Mouse (Mus musculus) heart, postnatal 0 days (tissue): Measurements from ENCODE around the gene Cacng8. TPM values are rescaled to one million over a fixed set of nuclear protein-coding genes. Genes with fewer than 3 reads are reported as not detected.

Source experiments
- ATAC-seq: fragments of 200-750 bp; cut with Nextera tagmentation; 2 replicates; pipeline ENCODE4 v1.8.0; 2017; ENCODE audit warnings: low read depth, moderate number of reproducible peaks, moderate library complexity; ENCODE audit not compliant: insufficient read depth
- DNase-seq: peaks from one replicate; pipeline ENCODE4 v3.0.0-alpha.2; 2016; ENCODE audit warnings: low spot score
- H3K27ac ChIP-seq: fragments of 300-500 bp; sonication (generic); 2 replicates; pipeline ENCODE4 v1.5.1; 2014; ENCODE audit warnings: low read depth, mild to moderate bottlenecking
- H3K27me3 ChIP-seq: fragments of 300-500 bp; sonication (generic); 2 replicates; pipeline ENCODE4 v1.6.1; 2014; ENCODE audit warnings: low read length, mixed read lengths; ENCODE audit not compliant: control insufficient read depth, insufficient read depth
- H3K36me3 ChIP-seq: fragments of 300-500 bp; sonication (generic); replicated peaks from 2 replicates; pipeline ENCODE4 v1.6.1; 2014; ENCODE audit warnings: low read length, mixed read lengths; ENCODE audit not compliant: control insufficient read depth, insufficient read depth
- H3K4me1 ChIP-seq: fragments of 300-500 bp; sonication (generic); 2 replicates; pipeline ENCODE4 v1.6.1; 2014; ENCODE audit warnings: antibody characterized with exemption; ENCODE audit not compliant: control insufficient read depth, insufficient read depth
- H3K4me2 ChIP-seq: fragments of 300-500 bp; sonication (generic); 2 replicates; pipeline ENCODE4 v1.6.1; 2014; ENCODE audit warnings: low read depth, mild to moderate bottlenecking, low read length, moderate library complexity
- H3K4me3 ChIP-seq: fragments of 300-500 bp; sonication (generic); 2 replicates; pipeline ENCODE4 v1.5.1; 2014; ENCODE audit warnings: low read depth, low read length
- H3K9ac ChIP-seq: fragments of 300-500 bp; sonication (generic); replicated peaks from 2 replicates; pipeline ENCODE4 v1.6.1; 2014; ENCODE audit warnings: low read depth, low read length, mixed read lengths
- H3K9me3 ChIP-seq: fragments of 300-500 bp; sonication (generic); replicated peaks from 2 replicates; pipeline ENCODE4 v1.6.1; 2016; ENCODE audit warnings: low read length; ENCODE audit not compliant: control insufficient read depth
- CTCF ChIP-seq: IDR thresholded peaks from 2 replicates; pipeline ENCODE4 v1.5.1; 2016; ENCODE audit warnings: antibody characterized with exemption, control low read depth, low read depth
- EP300 ChIP-seq: IDR thresholded peaks from 2 replicates; pipeline ENCODE4 v1.6.1; 2016; ENCODE audit warnings: antibody characterized with exemption, low read depth
- WGBS: fragments of 180-500 bp; shearing (Covaris S2); extraction: QIAGEN DNeasy Blood & Tissue Kit; methylation state at CpG from one replicate; pipeline ENCODE4 v1.1.7; 2014; 5-methylcytosine and 5-hydroxymethylcytosine counted together
- polyA plus RNA-seq: library from polyadenylated mRNA; unstranded; fragments of >200 nt; fragmentation: Nextera tagmentation; extraction: Ambion mirVana; gene quantifications from 2 replicates; pipeline ENCODE4 v1.2.1, GENCODE M21; 2015
- total RNA-seq: library from RNA; depleted of rRNA; stranded (reverse); fragments of >200 nt; gene quantifications from 2 replicates; pipeline ENCODE4 v1.2.3, GENCODE M21; 2014; ENCODE audit warnings: low replicate concordance

Cacng8 gene
- total and polyA plus RNA-seq, 2 experiments from 2014 or later, result not detected

DNA sequence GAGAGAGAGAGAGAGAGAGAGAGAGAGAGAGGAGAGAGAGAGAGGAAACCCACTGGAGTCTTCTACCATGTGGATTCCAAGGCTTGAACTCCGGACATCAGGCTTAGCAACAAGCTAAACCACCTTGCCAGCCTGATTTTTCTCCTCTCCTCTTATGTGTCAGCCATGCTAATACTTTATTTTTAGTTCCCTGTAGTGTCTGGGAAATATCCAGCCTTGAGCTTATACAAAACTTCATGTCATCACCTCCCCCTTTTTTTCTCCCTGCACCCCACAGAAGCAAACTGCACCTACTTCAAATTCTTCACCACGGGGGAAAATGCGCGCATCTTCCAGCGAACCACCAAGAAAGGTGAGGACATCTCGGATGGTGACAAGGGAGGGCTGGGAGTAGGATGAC, 39.7 kb downstream of the Cacng8 start:
- Histone ChIP-seq H3K27ac (peak overlapping the region; percentile 53; the same call in 1 of the 2 replicates), H3K4me3 (no peak overlapping the region), H3K4me1 (peaks cover 22% of the 10 kb centered on the region; the same call in 1 of the 2 replicates), H3K27me3 (0 out of 2 replicates have a peak, but pooled peaks cover under 1% of the 10 kb centered on the region), H3K4me2 (peak overlapping the region; percentile 31; the same call in 1 of the 2 replicates), H3K36me3 (no peaks in the 10 kb centered on the region), H3K9me3 (no peaks in the 10 kb centered on the region), H3K9ac (no peak overlapping the region)
- ATAC-seq, result peak; percentile 71
- peak; percentile 61 for DNase-seq
- WGBS, result 35% methylated on average over 6 of the region's 6 CpGs
- TF ChIP-seq CTCF (no peak), EP300 (no peak)

GRCm38 (mm10) chr7:3432066-3432465, 41.6 kb downstream of the Cacng8 start:
- DNase-seq (no peak), ATAC-seq (no peak)
- no peak overlapping the region for H3K27ac ChIP-seq
- no peak for TF ChIP-seq CTCF
- TF ChIP-seq EP300, result no peak
- H3K4me3 ChIP-seq, result no peak overlapping the region
- no peaks in the 10 kb centered on the region for H3K9me3 ChIP-seq
- H3K27me3 ChIP-seq, result no peaks in the 10 kb centered on the region
- no peak overlapping the region for H3K9ac ChIP-seq
- WGBS, result 95% methylated on average over 1 of the region's 1 CpGs
- H3K4me2 ChIP-seq, result no peak overlapping the region
- H3K36me3 ChIP-seq, result no peaks in the 10 kb centered on the region
- peaks cover 22% of the 10 kb centered on the region; the same call in 1 of the 2 replicates for H3K4me1 ChIP-seq

DNA sequence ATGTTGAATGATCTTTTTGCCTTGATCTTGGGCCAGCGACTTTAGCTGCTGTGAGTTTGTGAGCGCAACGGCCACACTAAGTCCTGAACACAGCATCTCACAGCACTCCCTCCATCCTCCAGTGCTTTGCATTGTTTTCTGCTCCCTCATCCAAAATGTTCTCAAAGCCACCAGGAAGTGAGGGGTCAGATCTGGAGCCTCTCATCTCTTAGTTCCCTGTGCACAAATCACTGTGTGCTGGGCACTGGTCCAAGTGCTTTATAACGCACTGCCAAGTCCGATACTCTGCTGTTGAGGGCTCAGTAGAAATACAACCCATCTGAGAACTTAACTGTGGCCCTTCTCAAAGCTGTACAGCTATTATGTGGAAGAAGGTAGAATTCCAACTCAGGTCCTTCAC, 47.5 kb downstream of the Cacng8 start:
- Histone ChIP-seq H3K9me3 (no peaks in the 10 kb centered on the region), H3K4me3 (no peak overlapping the region), H3K27ac (no peak overlapping the region), H3K4me1 (0 out of 2 replicates have a peak, but pooled peaks cover 5% of the 10 kb centered on the region), H3K4me2 (no peak overlapping the region), H3K27me3 (no peaks in the 10 kb centered on the region), H3K9ac (no peak overlapping the region), H3K36me3 (no peaks in the 10 kb centered on the region)
- DNase-seq (no peak), ATAC-seq (no peak)
- TF ChIP-seq EP300, result no peak
- TF ChIP-seq CTCF, result no peak
- 25% methylated on average over 5 of the region's 5 CpGs for WGBS

GRCm38 (mm10) chr7:3439984-3440383, 49.5 kb downstream of the Cacng8 start:
- Histone ChIP-seq H3K27me3 (no peaks in the 10 kb centered on the region), H3K4me1 (0 out of 2 replicates have a peak, but pooled peaks cover 5% of the 10 kb centered on the region), H3K4me2 (no peak overlapping the region), H3K9me3 (no peaks in the 10 kb centered on the region), H3K27ac (no peak overlapping the region), H3K9ac (no peak overlapping the region), H3K4me3 (no peak overlapping the region), H3K36me3 (no peaks in the 10 kb centered on the region)
- WGBS, result 82% methylated on average over 10 of the region's 11 CpGs
- DNase-seq (no peak), ATAC-seq (no peak)
- TF ChIP-seq EP300 (no peak), CTCF (no peak)

DNA sequence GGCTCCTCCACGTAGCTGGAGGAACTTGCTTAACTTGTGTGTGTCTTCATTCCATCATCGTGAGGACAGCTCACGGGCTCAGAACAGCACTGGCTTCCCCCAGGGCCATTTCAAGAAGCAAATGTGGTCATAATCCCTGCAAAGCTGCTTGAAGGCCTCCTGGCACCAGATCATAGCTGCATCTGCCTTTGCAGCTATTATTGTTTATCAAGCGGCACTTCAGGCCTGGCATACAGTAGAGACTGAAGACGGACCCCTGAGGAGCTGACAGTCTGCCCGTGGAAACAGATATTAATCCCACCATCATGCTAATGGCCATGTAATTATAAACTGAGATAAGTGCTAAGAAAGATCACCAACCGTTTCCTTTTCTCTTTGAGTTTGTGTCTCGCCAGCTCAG, 50.0 kb downstream of the Cacng8 start:
- WGBS, result 45% methylated on average over 8 of the region's 8 CpGs
- ATAC-seq (no peak), DNase-seq (no peak)
- H3K9ac ChIP-seq, result no peak overlapping the region
- H3K36me3 ChIP-seq, result no peaks in the 10 kb centered on the region
- H3K27me3 ChIP-seq, result no peaks in the 10 kb centered on the region
- no peak overlapping the region for H3K4me2 ChIP-seq
- H3K27ac ChIP-seq, result no peak overlapping the region
- 0 out of 2 replicates have a peak, but pooled peaks cover 5% of the 10 kb centered on the region for H3K4me1 ChIP-seq
- H3K9me3 ChIP-seq, result no peaks in the 10 kb centered on the region
- TF ChIP-seq EP300 (no peak), CTCF (no peak)
- no peak overlapping the region for H3K4me3 ChIP-seq

DNA sequence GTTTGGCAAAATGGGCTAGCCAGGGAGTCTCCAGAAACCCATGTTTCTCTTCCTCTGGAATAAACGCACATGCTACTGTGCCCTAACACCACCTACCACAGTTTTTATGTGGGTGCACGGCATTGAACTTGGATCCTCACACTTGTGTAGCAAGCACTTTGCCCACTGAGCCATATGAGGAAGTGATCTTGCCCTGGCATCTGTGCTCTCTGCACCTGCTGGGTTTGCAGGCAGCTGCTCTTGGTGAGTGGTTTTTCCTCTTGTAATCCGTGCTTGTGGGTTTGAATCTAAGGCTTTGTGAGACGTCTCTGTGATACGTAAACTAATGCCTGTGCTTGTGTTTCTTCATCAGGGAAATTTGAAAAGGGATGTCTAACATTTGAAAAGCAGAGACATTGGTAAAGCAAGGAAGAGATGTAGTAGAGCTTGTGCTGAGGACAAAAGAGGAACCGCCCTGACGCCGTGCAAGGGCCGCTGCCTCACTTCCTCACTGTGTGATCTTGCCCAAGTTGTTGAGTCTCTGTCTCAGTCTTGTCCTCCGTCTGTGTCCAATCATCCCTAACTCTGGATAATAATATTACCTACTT, 52.1 kb downstream of the Cacng8 start:
- no peak for TF ChIP-seq EP300
- TF ChIP-seq CTCF, result no peak
- Histone ChIP-seq H3K36me3 (no peaks in the 10 kb centered on the region), H3K4me1 (0 out of 2 replicates have a peak, but pooled peaks cover 5% of the 10 kb centered on the region), H3K9ac (no peak overlapping the region), H3K9me3 (no peaks in the 10 kb centered on the region), H3K4me2 (no peak overlapping the region), H3K27me3 (no peaks in the 10 kb centered on the region), H3K27ac (no peak overlapping the region), H3K4me3 (no peak overlapping the region)
- WGBS, result 85% methylated on average over 10 of the region's 10 CpGs
- DNase-seq, result no peak
- no peak for ATAC-seq
